ENCODE assay signal across 1 mouse cellular context in the genomic region with DNA sequence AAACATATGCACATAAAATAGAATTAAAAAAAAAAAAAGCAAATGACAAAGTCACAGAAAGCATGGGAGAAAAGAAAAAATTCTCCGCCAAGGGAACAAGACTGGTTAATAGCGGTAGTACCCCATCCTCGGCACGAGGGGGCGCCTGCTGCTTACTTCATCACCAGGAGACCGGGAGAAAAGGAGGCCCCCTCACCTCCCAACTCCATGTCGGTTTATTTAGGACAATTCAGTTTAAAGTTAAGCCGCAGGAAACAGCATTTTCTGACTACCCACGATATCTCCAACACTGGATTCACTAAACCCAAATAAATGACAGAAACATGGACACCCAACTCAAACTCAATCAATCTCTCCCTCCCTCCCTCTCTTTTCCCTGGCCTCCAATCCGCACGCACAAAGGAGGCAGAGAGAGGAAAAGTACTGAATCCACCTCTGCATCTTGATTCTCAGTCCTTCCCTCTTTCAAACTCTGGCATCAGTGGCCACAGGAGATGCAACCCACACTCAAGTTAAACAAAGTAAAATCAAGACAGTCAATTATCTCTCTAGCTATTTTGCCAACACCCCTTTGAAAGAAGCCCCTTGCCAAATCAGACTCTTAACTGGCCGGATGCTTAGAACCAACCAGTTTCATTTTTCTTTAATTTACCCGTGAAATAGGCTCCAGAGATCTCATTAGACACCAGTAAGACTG.
A peak's percentile ranks its signal among the peaks of the same experiment; 100 is the strongest.
TF ChIP-seq lines count a peak whose summit lies in the region.

No protein-coding gene starts in this region.

TF ChIP-seq in CH12.LX, 34 proteins besides CTCF, POLR2A, EP300 and RAD21 (continued from another document):
- TF ChIP-seq E2F4 (IDR thresholded peaks at IDR 0.05; ENCODE audit: insufficient replicate concordance, low read depth, low read length) (no peak), MYC (IDR thresholded peaks at IDR 0.05; ENCODE audit: low read depth, low read length) (peak; percentile 62; the same call in 1 of the 2 replicates), PAX5 (IDR thresholded peaks at IDR 0.05; ENCODE audit: low read length) (no peak), IRF4 (IDR thresholded peaks at IDR 0.05; ENCODE audit: low read depth, low read length) (peak; percentile 72), GABPA (IDR thresholded peaks at IDR 0.05; ENCODE audit: insufficient replicate concordance, low read depth, low read length) (no peak), ZNF384 (IDR thresholded peaks at IDR 0.05; ENCODE audit: low read depth, low read length) (peak; percentile 59; the same call in 1 of the 2 replicates), MAFK (IDR thresholded peaks at IDR 0.05; ENCODE audit: insufficient replicate concordance, low read length) (no peak), USF2 (conservative IDR thresholded peaks at IDR 0.05; ENCODE audit: low read depth, low read length) (no peak), ZMIZ1 (IDR thresholded peaks at IDR 0.05; ENCODE audit: low read depth, low read length) (no peak)
